Mouse (Mus musculus) right cerebral cortex, postnatal 14 days (tissue): Measurements from ENCODE around the gene Slfn9.
A peak's percentile ranks its signal among the peaks of the same experiment; 100 is the strongest.
"Not testable (repeated sequence)": the region's sequence is repeated elsewhere in the genome, so short reads cannot be mapped to it uniquely, and the experiment has no call there.

ENCODE experiments used
- DNase-seq: peaks from one replicate; pipeline ENCODE4 v3.0.0; 2022

Slfn9 gene

DNA sequence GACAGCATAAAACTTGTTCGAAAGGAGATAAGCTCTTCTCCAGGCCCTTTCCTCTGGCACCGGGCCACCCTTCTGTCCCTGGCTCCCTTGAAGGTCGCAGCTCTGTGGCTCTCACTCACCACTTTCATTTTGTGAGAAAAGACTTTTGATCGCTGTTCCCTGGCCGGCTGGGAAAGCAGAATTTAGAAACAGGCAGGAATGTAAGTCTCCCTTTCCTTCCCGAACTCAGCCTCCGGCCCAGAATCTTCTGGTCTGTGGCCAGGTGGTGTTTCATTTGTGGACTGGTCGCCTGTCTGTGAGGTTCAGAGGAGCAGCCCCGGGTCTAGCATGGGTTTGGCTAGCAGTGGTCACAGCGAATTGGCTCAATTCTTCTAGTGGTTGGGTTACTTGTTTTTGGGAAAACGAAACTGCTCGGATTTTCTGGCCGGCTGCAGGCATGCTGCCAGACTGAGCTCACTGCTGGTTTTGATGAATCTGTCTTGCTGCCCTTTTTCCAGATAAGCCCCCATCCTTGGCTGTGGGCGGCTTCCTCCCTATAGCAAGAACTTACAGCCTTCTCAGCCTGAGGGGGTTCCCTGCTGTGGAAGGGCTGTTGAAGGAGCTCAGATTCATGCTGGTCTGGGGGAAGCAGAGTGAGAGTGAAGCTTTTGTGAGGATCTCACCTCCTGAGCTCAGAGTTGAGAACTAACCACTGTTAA, at the start of gene Slfn9:
Gene Slfn9, minus strand, starts transcription at position 362 of the 698 bp plus-strand sequence.
- DNase-seq = peak; percentile 20

GRCm38 (mm10) chr11:83041000-83041399, 49.4 kb upstream of the Slfn9 start:
- DNase-seq = no peak

- no peak for DNase-seq
Observed at GRCm38 (mm10) chr11:83040325-83040724, 48.7 kb upstream of the Slfn9 start.

GRCm38 (mm10) chr11:83039796-83040195, 48.2 kb upstream of the Slfn9 start:
- DNase-seq = no peak

GRCm38 (mm10) chr11:83039156-83039555, 47.5 kb upstream of the Slfn9 start:
- DNase-seq = no peak

DNA sequence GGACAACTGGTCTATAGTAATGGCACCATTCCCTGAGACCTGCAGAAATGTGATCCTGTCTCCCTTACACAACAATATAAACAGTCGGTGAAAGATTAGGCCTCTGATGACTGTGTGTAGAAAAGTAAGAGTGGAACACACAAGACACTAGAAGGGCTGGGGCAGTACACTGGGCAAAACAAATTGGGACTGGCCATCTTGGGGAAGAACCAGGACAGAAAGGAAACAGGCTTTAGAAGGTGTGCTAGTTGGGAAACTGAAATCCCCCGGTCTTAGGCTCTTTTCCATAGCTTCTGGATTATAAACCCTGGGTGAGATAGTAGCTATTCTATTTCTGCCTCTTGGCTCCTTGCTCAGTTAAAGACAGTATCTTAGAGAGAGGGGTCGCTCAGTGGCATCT, 47.1 kb upstream of the Slfn9 start:
- DNase-seq = not testable (repeated sequence)

GRCm38 (mm10) chr11:83020621-83021020, 29.0 kb upstream of the Slfn9 start, which contains the start of gene Slfn8:
TSS of gene Slfn8 (minus strand) at chr11:83020810.
- DNase-seq = peak; percentile 12

DNA sequence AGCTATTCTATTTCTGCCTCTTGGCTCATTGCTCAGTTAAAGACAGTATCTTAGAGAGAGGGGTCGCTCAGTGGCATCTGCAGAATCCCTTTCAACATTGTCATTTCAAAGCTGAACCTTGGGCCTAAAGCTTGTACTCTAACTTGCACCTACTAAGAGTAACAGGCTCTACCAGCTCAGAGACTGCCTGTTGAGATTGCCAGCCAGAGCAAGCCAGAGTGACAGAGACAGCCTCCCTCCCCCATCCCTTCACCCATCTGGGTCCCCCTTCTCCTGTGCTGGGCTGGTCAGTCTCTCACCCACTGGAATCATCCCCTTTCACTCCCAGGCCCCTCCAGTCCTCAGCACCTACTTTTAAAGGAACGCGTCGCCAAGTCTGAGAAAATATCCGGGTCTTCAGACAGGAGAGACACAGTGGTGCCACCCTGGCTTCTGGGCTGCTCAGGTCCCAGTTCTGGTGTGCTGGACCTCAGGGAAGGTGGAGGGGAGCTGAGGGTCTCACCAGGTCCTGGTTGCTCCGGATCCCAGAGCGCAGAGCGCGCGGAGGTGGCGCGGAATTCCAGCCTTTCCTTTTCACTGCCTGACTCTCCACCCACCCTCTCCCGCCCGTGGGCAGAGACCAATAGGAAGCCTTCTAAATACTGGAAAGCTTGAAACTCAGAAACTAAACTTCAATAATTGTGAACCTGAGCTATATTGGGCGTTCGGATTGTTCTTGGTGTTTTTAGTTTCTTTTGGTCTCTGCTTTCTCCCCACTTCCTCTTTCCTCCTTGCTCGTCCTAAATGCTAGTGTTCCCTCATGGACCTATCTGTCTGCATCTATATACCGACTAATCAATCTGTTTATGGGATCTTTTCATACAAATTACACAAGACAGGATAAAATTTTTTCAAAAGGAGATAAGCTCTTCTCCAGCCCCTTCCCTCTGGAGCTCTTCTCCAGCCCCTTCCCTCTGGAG, 28.2 kb upstream of the Slfn9 start:
- DNase-seq = not testable (repeated sequence)

DNA sequence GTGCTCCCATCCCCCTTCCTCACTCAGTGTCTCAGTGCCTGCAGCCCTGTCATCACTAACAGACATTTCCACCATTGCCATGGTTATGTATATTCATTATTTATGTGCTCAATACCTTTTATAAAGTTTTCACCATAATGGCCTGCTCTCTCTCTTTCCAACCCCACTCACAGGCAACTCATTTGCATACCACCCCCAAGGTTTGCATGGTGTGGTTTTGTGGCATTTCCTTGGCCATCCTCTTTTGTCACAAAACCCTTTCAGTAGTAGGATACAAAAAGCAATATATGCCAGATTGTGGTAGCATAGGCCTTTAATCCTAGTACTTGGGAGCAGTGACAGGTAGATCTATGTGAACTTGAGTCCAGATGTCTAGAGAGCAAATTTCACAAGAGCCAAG, 24.5 kb upstream of the Slfn9 start:
- no peak for DNase-seq

- no peak for DNase-seq
Observed at GRCm38 (mm10) chr11:83013356-83013755, 21.7 kb upstream of the Slfn9 start.

DNA sequence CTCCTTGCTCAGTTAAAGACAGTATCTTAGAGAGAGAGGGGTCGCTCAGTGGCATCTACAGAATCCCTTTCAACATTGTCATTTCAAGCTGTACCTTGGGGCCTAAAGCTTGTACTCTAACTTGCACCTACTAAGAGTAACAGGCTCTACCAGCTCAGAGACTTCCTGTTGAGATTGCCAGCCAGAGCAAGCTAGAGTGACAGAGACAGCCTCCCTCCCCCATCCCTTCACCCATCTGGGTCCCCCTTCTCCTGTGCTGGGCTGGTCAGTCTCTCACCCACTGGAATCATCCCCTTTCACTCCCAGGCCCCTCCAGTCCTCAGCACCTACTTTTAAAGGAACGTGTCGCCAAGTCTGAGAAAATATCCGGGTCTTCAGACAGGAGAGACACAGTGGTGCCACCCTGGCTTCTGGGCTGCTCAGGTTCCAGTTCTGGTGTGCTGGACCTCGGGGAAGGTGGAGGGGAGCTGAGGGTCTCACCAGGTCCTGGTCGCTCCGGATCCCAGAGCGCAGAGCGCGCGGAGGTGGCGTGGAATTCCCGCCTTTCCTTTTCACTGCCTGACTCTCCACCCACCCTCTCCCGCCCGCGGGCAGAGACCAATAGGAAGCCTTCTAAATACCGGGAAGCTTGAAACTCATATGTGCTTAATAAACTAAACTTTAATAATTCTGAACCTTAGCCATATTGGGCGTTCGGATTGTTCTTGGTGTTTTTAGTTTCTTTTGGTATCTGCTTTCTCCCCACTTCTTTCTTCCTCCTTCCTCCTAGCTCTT, 831 bp downstream of the Slfn9 start:
- DNase-seq = not testable (repeated sequence)

- DNase-seq = no peak
Observed at GRCm38 (mm10) chr11:82989357-82989756, 2.3 kb downstream of the Slfn9 start.

GRCm38 (mm10) chr11:82987621-82988020, 4.0 kb downstream of the Slfn9 start:
- DNase-seq = no peak

- DNase-seq = no peak
Observed at GRCm38 (mm10) chr11:82983193-82983592, 8.4 kb downstream of the Slfn9 start.

DNA sequence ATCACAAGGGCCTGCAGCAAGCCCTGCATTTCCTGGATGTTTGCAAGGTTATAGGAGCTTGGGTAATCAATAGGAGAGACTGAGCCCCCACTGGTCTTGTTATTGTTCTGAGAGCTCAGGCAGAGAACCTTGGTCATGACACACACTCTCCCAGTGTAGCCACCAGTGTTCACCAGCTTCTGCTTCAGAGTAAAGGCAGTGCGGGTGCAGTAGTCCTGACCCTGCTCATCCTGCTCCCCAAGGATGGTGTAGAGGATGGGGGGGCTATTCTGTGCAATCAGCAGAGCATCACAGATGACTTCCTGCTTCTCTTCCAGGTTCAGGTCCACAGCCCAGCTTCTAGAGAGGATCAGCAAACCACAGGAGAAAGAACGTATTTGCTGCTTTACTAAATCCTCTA, 9.2 kb downstream of the Slfn9 start:
- DNase-seq = not testable (repeated sequence)

DNA sequence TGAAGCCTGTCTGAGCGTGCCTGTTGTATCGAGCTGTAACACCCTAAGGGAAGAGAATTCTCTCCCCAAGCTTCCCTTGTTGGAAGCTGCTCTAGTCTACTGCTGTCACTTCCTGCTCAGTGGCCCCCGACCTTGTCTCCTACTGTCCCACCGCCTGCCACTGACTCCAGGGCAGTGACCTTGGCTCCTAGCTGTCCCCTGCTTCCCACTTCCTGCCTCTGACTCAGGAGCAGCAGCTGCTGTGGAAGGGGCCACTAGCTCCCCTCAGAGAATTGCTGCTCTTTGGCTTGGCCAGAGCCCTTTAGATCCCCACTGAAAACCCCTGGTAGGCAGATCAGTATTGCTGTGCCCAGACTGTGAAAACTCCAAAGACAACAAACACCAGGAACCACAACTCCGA, 17.7 kb downstream of the Slfn9 start:
- no peak for DNase-seq

DNA sequence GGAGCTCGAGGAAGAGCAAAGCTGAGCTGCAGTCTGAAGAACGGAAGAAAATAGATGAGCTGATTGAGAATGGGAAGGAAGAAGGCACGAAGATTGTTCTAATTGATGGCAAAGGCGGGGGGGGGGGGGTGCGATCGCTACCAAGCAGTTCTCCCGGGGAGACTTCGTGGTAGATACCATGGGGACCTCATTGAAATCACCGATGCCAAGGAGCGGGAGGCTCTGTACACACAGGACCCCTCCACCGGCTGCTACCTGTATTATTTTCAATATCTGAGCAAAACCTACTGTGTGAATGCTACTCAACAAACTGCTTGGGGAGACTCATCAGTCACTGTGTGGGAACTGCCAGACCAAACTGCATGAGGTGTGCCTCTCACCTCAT, 20.0 kb downstream of the Slfn9 start:
- no peak for DNase-seq

GRCm38 (mm10) chr11:82970712-82971589, 20.7 kb downstream of the Slfn9 start:
- peak; percentile 48 for DNase-seq

- DNase-seq = no peak
Observed at GRCm38 (mm10) chr11:82962215-82962614, 29.4 kb downstream of the Slfn9 start.

- DNase-seq = no peak
Observed at GRCm38 (mm10) chr11:82961743-82962142, 29.9 kb downstream of the Slfn9 start.

DNA sequence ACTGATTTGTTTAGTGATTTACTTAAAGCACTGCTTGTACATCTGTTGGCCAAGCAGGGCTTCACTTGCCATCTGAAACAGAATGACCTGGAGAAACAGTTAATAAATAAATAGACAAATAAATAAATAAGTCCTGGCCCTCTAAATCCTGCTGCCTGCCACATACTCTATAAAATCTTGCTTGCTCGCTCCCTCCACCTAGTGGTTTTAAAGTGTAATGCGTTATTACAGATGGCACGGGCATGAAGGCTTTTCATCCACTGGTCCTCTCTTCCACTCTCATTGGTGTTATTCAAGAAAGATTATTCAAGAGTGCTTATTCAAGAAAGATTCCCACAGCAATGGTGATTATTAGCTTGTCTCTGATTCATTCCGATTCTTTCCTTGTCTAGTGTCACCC, 32.0 kb downstream of the Slfn9 start:
- no peak for DNase-seq

DNA sequence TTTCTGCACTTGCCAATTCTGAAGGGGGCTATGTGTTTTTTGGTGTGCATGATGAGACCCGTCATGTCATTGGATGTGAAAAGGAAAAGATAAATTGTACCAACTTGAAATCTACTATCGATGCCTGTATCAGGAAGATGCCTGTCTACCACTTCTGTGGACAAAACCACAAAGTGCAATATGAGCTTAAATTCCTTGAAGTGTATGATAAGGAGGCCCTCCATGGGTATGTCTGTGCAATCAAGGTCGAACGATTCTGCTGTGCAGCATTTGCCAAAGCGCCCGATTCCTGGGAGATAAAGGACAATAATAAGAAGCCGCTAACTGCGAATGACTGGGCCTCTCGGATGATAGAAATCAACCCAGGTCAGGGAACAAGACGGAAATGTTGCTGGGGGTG, 34.7 kb downstream of the Slfn9 start:
- no peak for DNase-seq
